Mouse (Mus musculus) MEL (cell line): Measurements from ENCODE around the gene Syt9. TPM values are rescaled to one million over a fixed set of nuclear protein-coding genes. Genes with fewer than 3 reads are reported as not detected.

Experiments
- DNase-seq: peaks from one replicate; pipeline ENCODE4 v3.0.0; 2011; ENCODE audit warnings: low read depth, low spot score
- H3K27ac ChIP-seq: 2 replicates; pipeline ENCODE4 v1.5.1; 2012; ENCODE audit warnings: low read depth, mild to moderate bottlenecking, control low read depth, low read length, moderate library complexity; ENCODE audit not compliant: control insufficient read depth
- H3K27me3 ChIP-seq, 2 experiments: fragments of 150-350 bp in 1 of 2; sonication (generic) in 1 of 2; 2 replicates each; pipeline ENCODE4 v1.6.1; 2012; ENCODE audit warnings: low read length in 2 of 2, mild to moderate bottlenecking in 2 of 2, improper control_type of control experiment in 1 of 2, moderate library complexity in 1 of 2; ENCODE audit not compliant: insufficient read depth in 2 of 2, control insufficient read depth in 1 of 2
- H3K36me3 ChIP-seq, 2 experiments: 2 replicates each; pipeline ENCODE4 v1.6.1; 2012 to 2014; ENCODE audit warnings: low read length in 2 of 2, improper control_type of control experiment in 1 of 2, inconsistent platforms in 1 of 2, mild to moderate bottlenecking in 1 of 2; ENCODE audit not compliant: insufficient read depth in 2 of 2, control insufficient read depth in 1 of 2
- H3K4me1 ChIP-seq, 2 experiments: fragments of 150-350 bp in 1 of 2; sonication (generic) in 1 of 2; 2 replicates each; pipeline ENCODE4 v1.6.1; 2012; ENCODE audit warnings: low read length in 2 of 2, improper control_type of control experiment in 1 of 2, mild to moderate bottlenecking in 1 of 2; ENCODE audit not compliant: insufficient read depth in 2 of 2, control insufficient read depth in 1 of 2
- H3K4me3 ChIP-seq, 2 experiments: fragments of 150-350 bp in 1 of 2; sonication (generic) in 1 of 2; 2 replicates each; pipeline ENCODE4 v1.5.1; 2012; ENCODE audit warnings: low read depth in 2 of 2, low read length in 2 of 2, mild to moderate bottlenecking in 2 of 2, moderate library complexity in 2 of 2, control low read depth in 1 of 2, improper control_type of control experiment in 1 of 2; ENCODE audit not compliant: control insufficient read depth in 1 of 2, insufficient read depth in 1 of 2
- H3K79me2 ChIP-seq: 2 replicates; pipeline ENCODE4 v1.6.1; 2012; ENCODE audit warnings: mild to moderate bottlenecking, low read length, moderate library complexity; ENCODE audit not compliant: control insufficient read depth, poor library complexity, insufficient read depth
- H3K9ac ChIP-seq: 2 replicates; pipeline ENCODE4 v1.6.1; 2012; ENCODE audit warnings: low read depth, mild to moderate bottlenecking, control low read depth, low read length, moderate library complexity; ENCODE audit not compliant: control insufficient read depth, poor library complexity, severe bottlenecking
- H3K9me3 ChIP-seq: fragments of 150-350 bp; sonication (generic); replicated peaks from 2 replicates; pipeline ENCODE4 v1.6.1; 2012; ENCODE audit warnings: mild to moderate bottlenecking, low read length, improper control_type of control experiment, moderate library complexity; ENCODE audit not compliant: insufficient read depth
- BHLHE40 ChIP-seq: IDR thresholded peaks from 2 replicates; pipeline ENCODE4 v1.6.1; 2012; ENCODE audit warnings: low read depth, mild to moderate bottlenecking, inconsistent platforms, low read length, improper control_type of control experiment, borderline replicate concordance
- CHD2 ChIP-seq: IDR thresholded peaks from 2 replicates; pipeline ENCODE4 v1.6.1; 2011; ENCODE audit warnings: low read length, improper control_type of control experiment
- CTCF ChIP-seq, 3 experiments: IDR thresholded peaks in 2 of 3; conservative IDR thresholded peaks in 1 of 3; 2 replicates each; pipeline ENCODE4 v1.5.1; 2011 to 2012; ENCODE audit warnings: low read length in 3 of 3, low read depth in 2 of 3, mild to moderate bottlenecking in 2 of 3, improper control_type of control experiment in 1 of 3, inconsistent platforms in 1 of 3, mixed read lengths in 1 of 3, moderate library complexity in 1 of 3; ENCODE audit not compliant: control insufficient read depth in 1 of 3, insufficient read depth in 1 of 3, poor library complexity in 1 of 3, severe bottlenecking in 1 of 3
- EP300 ChIP-seq, 2 experiments: IDR thresholded peaks; 2 replicates each; pipeline ENCODE4 v1.6.1; 2011; ENCODE audit warnings: improper control_type of control experiment in 2 of 2, low read length in 2 of 2, low read depth in 1 of 2, mild to moderate bottlenecking in 1 of 2
- ETS1 ChIP-seq: IDR thresholded peaks from 2 replicates; pipeline ENCODE4 v1.6.1; 2012; ENCODE audit warnings: low read depth, mild to moderate bottlenecking, inconsistent platforms, low read length, improper control_type of control experiment, moderate library complexity
- HCFC1 ChIP-seq: IDR thresholded peaks from 2 replicates; pipeline ENCODE4 v1.6.1; 2012; ENCODE audit warnings: low read depth, mild to moderate bottlenecking, inconsistent platforms, low read length, improper control_type of control experiment, moderate library complexity
- JUND ChIP-seq: IDR thresholded peaks from 2 replicates; pipeline ENCODE4 v1.6.1; 2011; ENCODE audit warnings: low read depth, mild to moderate bottlenecking, improper control_type of control experiment, low read length
- KAT2A ChIP-seq: conservative IDR thresholded peaks from 2 replicates; pipeline ENCODE4 v1.6.1; 2012; ENCODE audit warnings: low read depth, low read length, improper control_type of control experiment, inconsistent platforms
- MAFK ChIP-seq: IDR thresholded peaks from 2 replicates; pipeline ENCODE4 v1.6.1; 2011; ENCODE audit warnings: low read depth, mild to moderate bottlenecking, low read length, improper control_type of control experiment, borderline replicate concordance
- MAX ChIP-seq: IDR thresholded peaks from 2 replicates; pipeline ENCODE4 v1.6.1; 2011; ENCODE audit warnings: low read length, improper control_type of control experiment
- MXI1 ChIP-seq: IDR thresholded peaks from 2 replicates; pipeline ENCODE4 v1.6.1; 2011; ENCODE audit warnings: mild to moderate bottlenecking, low read depth, low read length, improper control_type of control experiment
- MYB ChIP-seq: IDR thresholded peaks from 2 replicates; pipeline ENCODE4 v1.6.1; 2011; ENCODE audit warnings: mild to moderate bottlenecking, low read depth, low read length, improper control_type of control experiment
- MYC ChIP-seq: IDR thresholded peaks from 2 replicates; pipeline ENCODE4 v1.6.1; 2011; ENCODE audit warnings: low read depth, mild to moderate bottlenecking, low read length, improper control_type of control experiment, moderate library complexity
- POLR2AphosphoS2 ChIP-seq: IDR thresholded peaks from 2 replicates; pipeline ENCODE4 v1.6.1; 2011; ENCODE audit warnings: low read length, improper control_type of control experiment
- RAD21 ChIP-seq: IDR thresholded peaks from 2 replicates; pipeline ENCODE4 v1.6.1; 2011; ENCODE audit warnings: mild to moderate bottlenecking, low read depth, low read length, improper control_type of control experiment
- RCOR1 ChIP-seq: IDR thresholded peaks from 2 replicates; pipeline ENCODE4 v1.6.1; 2012; ENCODE audit warnings: low read depth, mild to moderate bottlenecking, inconsistent platforms, low read length, improper control_type of control experiment
- SIN3A ChIP-seq: IDR thresholded peaks from 2 replicates; pipeline ENCODE4 v1.6.1; 2012; ENCODE audit warnings: low read length, improper control_type of control experiment, inconsistent platforms
- SMC3 ChIP-seq: IDR thresholded peaks from 2 replicates; pipeline ENCODE4 v1.6.1; 2011; ENCODE audit warnings: low read depth, low read length, improper control_type of control experiment
- UBTF ChIP-seq: IDR thresholded peaks from 2 replicates; pipeline ENCODE4 v1.6.1; 2012; ENCODE audit warnings: low read depth, mild to moderate bottlenecking, inconsistent platforms, low read length, improper control_type of control experiment, moderate library complexity, borderline replicate concordance; ENCODE audit not compliant: insufficient read depth
- ZC3H11A ChIP-seq: IDR thresholded peaks from 2 replicates; pipeline ENCODE4 v1.6.1; 2012; ENCODE audit warnings: low read depth, mild to moderate bottlenecking, inconsistent platforms, low read length, improper control_type of control experiment
- ZMIZ1 ChIP-seq: IDR thresholded peaks from 2 replicates; pipeline ENCODE4 v1.6.1; 2012; ENCODE audit warnings: low read depth, mild to moderate bottlenecking, inconsistent platforms, low read length, improper control_type of control experiment, moderate library complexity
- polyA plus RNA-seq, 2 experiments: library from polyadenylated mRNA; stranded (reverse) in 1 of 2; unstranded in 1 of 2; fragments of >175 nt in 1 of 2; fragments of >200 nt in 1 of 2; gene quantifications; 2 replicates each; pipeline versions ENCODE4 v1.2.1 to v1.2.4; 2012; ENCODE audit warnings: low replicate concordance in 2 of 2, low read depth in 1 of 2; ENCODE audit not compliant: insufficient read length in 2 of 2, insufficient read depth in 1 of 2, missing spikeins in 1 of 2
- total RNA-seq: library from RNA; depleted of rRNA; stranded (reverse); fragments of 300-350 nt; gene quantifications from 2 replicates; pipeline ENCODE4 v1.2.3, GENCODE M21; 2012

Syt9 gene
- total and polyA plus RNA-seq, 3 experiments: not detected

DNA sequence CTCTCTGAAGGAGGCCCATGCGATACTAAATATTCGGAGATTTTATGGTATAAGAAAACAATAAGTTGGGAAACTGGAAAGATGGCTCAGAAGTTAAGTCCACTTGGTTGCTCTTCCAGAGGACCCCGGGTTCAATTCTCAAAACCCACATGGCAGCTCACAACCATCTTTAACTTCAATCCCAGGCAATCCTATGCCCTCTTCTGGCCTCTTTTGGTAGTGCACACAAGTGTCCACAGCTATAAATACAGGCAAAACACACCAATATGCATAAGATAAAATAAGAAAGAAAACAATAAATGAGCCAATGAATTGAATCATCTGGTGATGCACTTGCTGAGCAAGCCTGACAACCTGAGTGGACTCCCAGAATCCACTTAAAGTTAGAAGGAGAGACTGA, 185.4 kb downstream of the Syt9 start:
- H3K4me1 ChIP-seq: no peaks in the 10 kb centered on the region
- peak; percentile 8 for DNase-seq

DNA sequence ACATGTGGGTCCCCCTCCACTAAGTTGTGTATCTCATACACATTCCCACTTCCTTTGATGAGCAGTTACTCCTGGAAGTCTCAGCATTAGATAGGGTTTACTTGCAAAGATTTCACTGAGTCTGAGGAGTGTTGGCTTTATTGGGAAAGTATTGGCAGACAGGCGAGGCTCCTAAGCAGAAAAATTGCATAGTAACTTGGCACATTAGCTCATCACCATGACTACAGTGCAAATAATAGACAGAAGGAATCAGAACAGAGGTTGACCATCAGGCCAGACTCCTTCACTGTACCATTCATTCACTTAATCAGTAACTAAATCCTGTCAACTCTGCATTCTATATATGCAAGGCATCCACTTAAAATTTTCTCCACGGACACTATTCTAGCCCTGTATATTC, 190.1 kb downstream of the Syt9 start:
- Histone ChIP-seq H3K4me1 (no peaks in the 10 kb centered on the region), H3K4me3 (no peak overlapping the region), H3K27ac (no peak overlapping the region), H3K27me3 (no peaks in the 10 kb centered on the region), H3K36me3 (no peaks in the 10 kb centered on the region), H3K79me2 (no peaks in the 10 kb centered on the region), H3K9me3 (no peaks in the 10 kb centered on the region), H3K9ac (no peak overlapping the region)
- TF ChIP-seq MYB: no peak
- no peak for TF ChIP-seq JUND
- no peak for TF ChIP-seq MXI1
- TF ChIP-seq MAX: no peak
- no peak for TF ChIP-seq MAFK
- no peak for TF ChIP-seq RCOR1
- no peak for TF ChIP-seq UBTF
- no peak for TF ChIP-seq EP300 (IDR thresholded peaks at IDR 0.05; ENCODE audit: low read depth in 1 of 2, low read length in 2 of 2)
- TF ChIP-seq SMC3: no peak
- DNase-seq: no peak

More for the DNA sequence above, 185.4 kb downstream of the Syt9 start:
- H3K27me3 ChIP-seq: no peaks in the 10 kb centered on the region
- H3K9me3 ChIP-seq: no peaks in the 10 kb centered on the region
- H3K27ac ChIP-seq: no peak overlapping the region
- H3K79me2 ChIP-seq: no peaks in the 10 kb centered on the region
- no peaks in the 10 kb centered on the region for H3K36me3 ChIP-seq
- TF ChIP-seq BHLHE40 (no peak), EP300 (IDR thresholded peaks at IDR 0.05; ENCODE audit: low read depth in 1 of 2, low read length in 2 of 2) (no peak), ZMIZ1 (no peak), RAD21 (peak; percentile 7; the same call in 1 of the 2 replicates), HCFC1 (no peak), MYC (no peak), SMC3 (peak; percentile 35; the same call in 1 of the 2 replicates), CTCF (IDR thresholded peaks at IDR 0.05 in 2 of 3, conservative IDR thresholded peaks at IDR 0.05 in 1 of 3; ENCODE audit: control insufficient read depth in 1 of 3, insufficient read depth in 1 of 3, low read depth in 2 of 3, low read length in 3 of 3, poor library complexity in 1 of 3, severe bottlenecking in 1 of 3) (peak in 2 of 3 experiments; percentile 13 to 26; a peak in 3 of 6 replicates)
- H3K4me3 ChIP-seq: no peak overlapping the region
- no peak overlapping the region for H3K9ac ChIP-seq

DNA sequence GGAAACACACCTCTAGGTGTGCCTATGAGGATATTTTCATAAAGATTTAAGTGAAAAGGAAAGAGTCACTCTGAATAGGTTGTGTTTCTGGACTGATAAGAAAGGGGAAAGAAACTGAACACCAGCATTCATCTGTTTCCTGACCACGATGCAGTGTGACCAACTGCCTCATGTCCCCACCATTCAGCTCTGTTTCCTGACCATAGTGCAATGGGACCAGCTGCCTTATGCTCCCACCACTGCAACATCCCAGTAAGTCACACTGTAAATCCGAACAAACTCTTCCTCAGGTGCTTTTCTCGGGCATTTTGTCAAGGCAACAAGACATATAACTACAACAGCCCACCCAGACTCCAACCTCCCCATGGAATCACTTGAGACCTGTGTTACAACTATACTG, 191.1 kb downstream of the Syt9 start:
- no peaks in the 10 kb centered on the region for H3K36me3 ChIP-seq
- no peak overlapping the region for H3K27ac ChIP-seq
- H3K9ac ChIP-seq: no peak overlapping the region
- TF ChIP-seq RAD21 (no peak), SMC3 (no peak), ZC3H11A (no peak), UBTF (no peak), JUND (no peak), SIN3A (no peak), POLR2AphosphoS2 (no peak), ZMIZ1 (no peak), KAT2A (no peak), HCFC1 (no peak), CHD2 (no peak), ETS1 (no peak)
- no peak for DNase-seq
- H3K4me3 ChIP-seq: no peak overlapping the region
- H3K79me2 ChIP-seq: no peaks in the 10 kb centered on the region
- no peaks in the 10 kb centered on the region for H3K4me1 ChIP-seq
- H3K27me3 ChIP-seq: no peaks in the 10 kb centered on the region
- no peaks in the 10 kb centered on the region for H3K9me3 ChIP-seq
